Mouse (Mus musculus): ENCODE measurements around the gene Zic2.

Zic2 gene

GRCm38 (mm10) chr14:122461500-122461899 lies 13.7 kb upstream of the Zic2 start:
- intact Hi-C loops (cut with DNase I), result no loop called here

GRCm38 (mm10) chr14:122461966-122462365 lies 13.3 kb upstream of the Zic2 start:
- intact Hi-C loops (cut with DNase I), result no loop called here

- intact Hi-C loops (cut with DNase I), result no loop called here
Observed at GRCm38 (mm10) chr14:122462689-122463079, 12.6 kb upstream of the Zic2 start.

- intact Hi-C loops (cut with DNase I), result no loop called here
Observed at GRCm38 (mm10) chr14:122463080-122463691, 12.0 kb upstream of the Zic2 start.

DNA sequence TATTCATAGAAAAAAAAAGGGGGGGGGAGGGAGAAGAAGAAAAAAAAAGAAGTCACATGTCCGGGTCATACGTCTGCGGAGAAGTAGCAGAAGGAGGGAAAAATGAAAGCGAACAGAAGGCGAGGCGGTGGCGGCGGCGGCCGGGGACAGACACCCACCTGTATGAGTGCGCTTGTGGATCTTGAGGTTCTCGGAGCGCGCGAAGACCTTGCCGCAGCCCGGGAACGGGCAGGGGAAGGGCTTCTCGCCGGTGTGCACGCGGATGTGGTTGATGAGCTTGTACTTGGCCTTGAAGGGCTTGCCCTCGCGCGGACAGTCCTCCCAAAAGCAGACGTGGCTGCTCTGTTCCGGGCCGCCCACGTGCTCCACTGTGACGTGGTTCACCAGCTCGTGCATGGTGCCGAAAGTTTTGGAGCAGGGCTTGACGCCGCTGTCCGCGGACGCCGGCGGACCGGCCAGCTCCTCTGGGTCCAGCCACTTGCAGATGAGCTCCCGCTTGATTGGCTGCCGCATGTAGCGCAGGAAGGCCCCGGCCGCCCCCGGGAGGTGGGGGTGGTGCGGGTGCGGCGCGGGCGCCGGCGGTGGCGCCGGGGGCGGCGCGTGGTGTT lies 11.4 kb upstream of the Zic2 start:
- intact Hi-C loops (cut with DNase I), result loop anchor here (1.0 kb wide), 1 partner anchor 25 kb away; no protein-coding TSS in a partner anchor

DNA sequence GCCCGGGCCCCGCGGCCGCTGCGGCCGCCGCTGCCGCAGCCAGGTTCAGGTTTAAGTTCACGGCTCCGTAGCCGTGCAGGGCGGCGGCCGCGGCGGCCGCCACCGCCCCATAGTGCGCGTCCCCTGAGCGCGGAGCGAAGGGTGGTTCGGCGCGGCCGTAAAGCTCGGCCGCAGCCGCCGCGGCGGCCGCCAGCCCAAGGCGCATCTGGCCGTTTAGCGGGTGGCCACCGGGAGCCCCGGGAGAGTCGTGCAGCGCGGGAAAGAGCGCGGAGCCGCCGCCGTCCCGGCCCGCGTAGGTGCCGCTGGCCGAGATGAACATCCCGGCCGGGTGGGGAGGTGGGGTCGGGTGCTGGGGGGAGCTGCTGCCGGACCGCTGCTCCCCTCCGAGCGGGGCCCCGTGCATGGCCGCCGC lies 10.9 kb upstream of the Zic2 start:
- intact Hi-C loops (cut with DNase I), result loop anchor here (1.0 kb wide), 1 partner anchor 25 kb away; no protein-coding TSS in a partner anchor

DNA sequence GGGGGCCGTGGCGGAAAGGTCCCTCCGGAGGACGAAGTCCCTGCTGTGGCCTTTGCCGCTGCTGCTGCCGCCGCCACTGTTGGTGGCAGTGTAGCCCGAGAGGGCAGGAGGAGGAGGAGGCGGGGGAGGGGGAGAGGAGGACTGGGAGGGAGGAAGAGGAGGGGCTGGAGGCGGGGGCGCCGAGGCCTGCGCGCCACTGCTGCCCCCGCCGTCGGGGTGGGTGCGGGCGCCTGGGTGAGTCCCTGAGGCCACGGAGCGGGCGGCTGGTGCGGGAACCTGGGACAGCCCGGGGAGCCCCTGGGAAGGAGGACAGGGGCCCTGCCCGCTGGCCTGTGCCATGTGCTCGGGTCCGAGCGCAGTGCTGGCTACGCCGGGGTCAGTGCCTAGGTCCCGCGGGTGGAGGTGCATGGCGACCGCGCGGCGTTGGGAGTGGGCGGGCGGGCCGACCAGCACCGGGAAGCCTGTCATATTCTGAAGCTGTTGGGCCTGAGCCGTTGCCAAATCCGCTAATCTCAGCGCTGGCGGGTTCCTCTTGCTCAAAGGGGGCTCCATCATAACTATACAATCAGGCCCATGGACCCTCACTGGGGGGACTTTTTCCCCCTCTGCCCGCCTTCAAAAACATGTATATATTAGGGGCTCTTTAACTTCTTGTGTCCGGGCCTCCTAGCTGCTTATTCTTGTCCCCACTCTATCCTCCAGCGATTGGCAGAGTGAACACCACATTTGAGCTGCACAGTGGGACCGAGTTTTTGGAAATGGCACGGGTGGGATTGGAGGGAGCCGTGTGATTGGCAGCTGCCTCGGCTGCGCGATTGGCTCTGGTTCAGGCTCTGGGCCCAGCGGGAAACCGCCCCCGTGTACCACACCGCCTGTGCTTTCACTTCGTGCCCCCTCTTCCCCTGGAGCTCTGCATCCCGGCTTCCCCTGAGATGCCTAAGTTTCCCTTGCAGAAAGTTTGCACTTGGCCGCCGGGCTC lies 10.2 kb upstream of the Zic2 start, which contains the start of gene Zic5:
Gene Zic5 (minus strand): TSS at position 915 of the 979 bp plus-strand sequence.
- intact Hi-C loops (cut with DNase I), result loop anchor here (1.0 kb wide), 1 partner anchor 26 kb away; no protein-coding TSS in a partner anchor

- intact Hi-C loops (cut with DNase I), result no loop called here
Observed at GRCm38 (mm10) chr14:122465931-122466490, 9.2 kb upstream of the Zic2 start.

DNA sequence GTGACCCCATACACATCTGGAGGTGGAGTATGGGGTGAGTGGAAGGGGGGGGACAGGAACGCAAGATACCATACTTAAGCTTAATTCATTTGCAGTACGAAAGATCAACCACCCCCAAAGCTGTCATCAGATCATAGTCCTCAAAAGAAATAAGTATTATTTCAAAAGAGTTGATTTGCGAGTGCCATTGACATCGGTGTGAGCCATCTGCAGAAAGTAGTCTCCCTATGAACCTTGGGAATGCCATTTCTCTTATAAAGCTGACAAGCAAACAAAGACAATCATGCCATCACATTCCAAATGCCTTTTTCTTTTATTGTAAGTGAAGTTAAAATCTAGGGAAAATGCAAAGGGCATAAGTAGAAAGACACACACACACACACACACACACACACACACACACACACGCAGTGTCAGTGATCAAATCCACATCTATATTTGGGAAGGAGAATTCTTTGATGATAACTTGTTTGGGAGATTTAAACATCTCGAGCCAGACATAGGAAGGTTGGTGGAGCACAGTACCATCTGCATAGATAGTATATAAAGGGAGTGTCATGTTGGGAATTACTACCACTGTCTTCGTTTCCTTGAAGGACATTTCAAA lies 8.4 kb upstream of the Zic2 start:
- intact Hi-C loops (cut with DNase I), result no loop called here

GRCm38 (mm10) chr14:122467926-122468841 lies 7.1 kb upstream of the Zic2 start:
- intact Hi-C loops (cut with DNase I), result no loop called here

GRCm38 (mm10) chr14:122468971-122469755 lies 6.1 kb upstream of the Zic2 start:
- intact Hi-C loops (cut with DNase I), result no loop called here

DNA sequence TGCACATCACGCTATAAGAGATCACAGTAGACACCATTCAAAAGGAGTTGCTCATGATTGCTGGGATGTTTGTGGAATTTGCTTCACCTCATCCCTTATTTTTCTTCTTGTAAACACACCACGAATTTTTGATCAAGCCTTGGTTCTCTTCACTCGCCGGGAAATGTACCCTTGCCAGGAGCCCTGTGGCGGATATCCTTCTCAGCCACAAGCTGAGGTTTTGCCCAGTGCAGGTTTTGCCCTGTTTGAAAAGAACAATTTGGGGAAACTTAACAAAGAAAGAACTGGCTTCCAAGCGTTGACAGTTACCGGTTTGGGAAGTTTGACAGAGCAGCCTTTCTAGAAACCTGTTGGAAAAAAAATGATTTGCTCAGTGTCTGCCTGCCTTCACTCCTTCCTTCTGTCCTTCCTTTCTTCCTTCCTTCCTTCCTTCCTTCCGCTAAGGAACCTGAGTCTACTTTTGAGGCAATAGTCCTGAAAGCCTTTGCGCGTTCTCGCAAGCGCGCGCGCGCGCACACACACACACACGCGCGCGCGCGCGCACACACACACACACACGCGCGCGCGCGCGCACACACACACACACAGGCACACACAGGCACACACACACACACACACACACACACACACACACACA lies 3.7 kb upstream of the Zic2 start:
- intact Hi-C loops (cut with DNase I), result no loop called here

DNA sequence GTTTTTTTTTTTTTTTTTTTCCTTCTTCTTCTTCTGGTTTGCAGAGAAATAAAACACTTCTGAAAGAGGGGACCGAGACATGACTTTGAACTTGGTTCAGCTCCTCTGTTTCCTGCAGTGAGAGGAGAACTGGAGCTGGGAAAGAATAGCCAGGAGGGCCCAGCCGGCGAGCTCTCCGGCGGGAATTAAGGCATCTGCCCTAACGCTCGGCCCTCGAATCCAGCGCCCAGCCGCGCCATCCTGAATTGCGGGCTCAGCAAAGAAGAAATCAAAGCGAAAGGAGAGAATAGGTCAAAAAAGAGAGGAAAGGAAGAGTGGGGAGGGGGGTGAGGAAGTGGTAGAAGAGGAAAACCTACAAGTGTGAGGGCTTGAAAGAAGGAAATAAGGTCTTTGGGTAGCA lies 3.1 kb upstream of the Zic2 start:
- intact Hi-C loops (cut with DNase I), result no loop called here

DNA sequence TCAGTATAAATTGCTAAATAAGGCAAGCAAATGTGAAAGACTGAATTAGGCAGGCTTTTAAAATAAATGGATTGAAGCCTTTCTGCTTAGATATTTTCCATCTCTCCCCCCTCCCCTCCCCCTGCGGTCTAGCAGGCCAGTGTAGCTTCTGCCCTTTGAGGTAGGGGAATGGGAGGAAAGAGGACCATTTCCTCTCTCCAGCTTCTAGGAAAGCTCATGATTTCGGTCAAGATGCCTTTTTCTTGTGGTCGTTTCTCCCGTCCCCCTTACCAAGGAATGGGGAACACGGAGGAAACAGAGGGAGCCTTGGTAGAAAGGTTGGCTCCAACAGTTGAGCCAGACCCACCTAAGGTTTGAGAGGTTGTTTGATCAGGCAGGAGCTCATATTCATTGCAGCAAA lies 2.6 kb upstream of the Zic2 start:
- intact Hi-C loops (cut with DNase I), result no loop called here

DNA sequence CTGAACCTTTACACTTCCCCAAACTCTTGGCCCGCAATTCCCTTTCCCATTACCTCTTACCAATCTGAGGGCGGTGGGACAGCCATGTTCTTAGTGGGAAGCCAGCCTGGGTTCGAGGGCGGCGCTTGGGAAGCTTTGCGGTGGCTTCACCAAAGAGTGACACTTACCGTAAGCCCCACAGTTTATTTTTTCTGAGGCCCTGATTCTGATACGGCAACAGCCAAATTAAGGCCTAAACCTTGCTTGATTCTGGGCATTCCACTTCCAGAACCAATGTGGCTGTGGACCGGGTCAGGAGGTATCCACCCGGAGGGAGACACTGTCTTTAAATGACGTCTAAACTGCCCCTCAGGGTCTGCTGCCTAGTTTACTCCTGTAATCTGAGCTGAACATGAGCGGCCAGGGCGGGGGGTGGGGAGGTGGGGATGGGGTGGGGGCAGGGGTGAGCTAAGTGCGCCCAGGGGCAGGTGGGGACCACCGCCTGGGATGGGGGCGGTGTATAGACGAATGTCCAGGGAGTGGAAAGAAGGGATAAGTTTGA lies 2.0 kb upstream of the Zic2 start:
- intact Hi-C loops (cut with DNase I), result no loop called here

GRCm38 (mm10) chr14:122474041-122474890 lies 969 bp upstream of the Zic2 start:
- intact Hi-C loops (cut with DNase I), result no loop called here

DNA sequence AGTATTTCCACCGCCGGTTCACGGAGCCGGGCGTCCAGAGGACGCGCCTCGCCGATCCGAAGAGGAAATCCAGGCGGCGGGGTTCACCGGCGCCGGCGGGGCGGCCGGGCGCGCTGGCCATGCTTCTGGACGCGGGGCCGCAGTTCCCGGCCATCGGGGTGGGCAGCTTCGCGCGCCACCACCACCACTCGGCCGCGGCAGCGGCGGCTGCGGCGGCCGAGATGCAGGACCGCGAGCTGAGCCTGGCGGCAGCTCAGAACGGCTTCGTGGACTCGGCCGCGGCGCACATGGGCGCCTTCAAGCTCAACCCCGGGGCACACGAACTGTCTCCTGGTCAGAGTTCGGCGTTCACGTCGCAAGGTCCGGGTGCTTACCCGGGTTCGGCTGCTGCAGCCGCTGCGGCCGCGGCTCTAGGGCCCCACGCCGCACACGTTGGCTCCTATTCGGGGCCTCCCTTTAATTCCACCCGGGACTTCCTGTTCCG lies 364 bp downstream of the Zic2 start:
- intact Hi-C loops (cut with DNase I), result no loop called here

All from adrenal gland (tissue).